Mouse (Mus musculus) ES-E14 (cell line): ENCODE data around the gene Hnrnpa0. TPM values are rescaled to one million over a fixed set of nuclear protein-coding genes. Genes with fewer than 3 reads are reported as not detected.
"Not testable (repeated sequence)": the region's sequence is repeated elsewhere in the genome, so short reads cannot be mapped to it uniquely, and the experiment has no call there.

Source experiments
- DNase-seq: peaks from one replicate; pipeline ENCODE4 v3.0.0-alpha.2; 2013; ENCODE audit warnings: low read depth, low spot score
- H3K27ac ChIP-seq: 2 replicates; pipeline ENCODE4 v1.5.1; 2012; ENCODE audit warnings: low read depth, mild to moderate bottlenecking, low read length, moderate library complexity, mixed read lengths; ENCODE audit not compliant: poor library complexity, insufficient read depth, severe bottlenecking
- H3K36me3 ChIP-seq: 2 replicates; pipeline ENCODE4 v1.6.1; 2012; ENCODE audit warnings: mild to moderate bottlenecking, low read length, moderate library complexity, mixed read lengths; ENCODE audit not compliant: control insufficient read depth, poor library complexity, insufficient read depth, severe bottlenecking
- H3K4me1 ChIP-seq, 2 experiments: fragments of 150-350 bp in 1 of 2; sonication (generic) in 1 of 2; 2 replicates each; pipeline ENCODE4 v1.6.1; 2012; ENCODE audit warnings: low read length in 2 of 2, mild to moderate bottlenecking in 1 of 2, mixed read lengths in 1 of 2; ENCODE audit not compliant: control insufficient read depth in 2 of 2, insufficient read depth in 2 of 2, poor library complexity in 1 of 2
- H3K4me3 ChIP-seq, 2 experiments: fragments of 150-350 bp in 1 of 2; sonication (generic) in 1 of 2; 2 replicates each; pipeline ENCODE4 v1.5.1; 2012; ENCODE audit warnings: low read length in 2 of 2, low read depth in 1 of 2, mild to moderate bottlenecking in 1 of 2, mixed read lengths in 1 of 2; ENCODE audit not compliant: insufficient read depth in 1 of 2, poor library complexity in 1 of 2, severe bottlenecking in 1 of 2
- H3K9ac ChIP-seq: 2 replicates; pipeline ENCODE4 v1.6.1; 2012; ENCODE audit warnings: low read depth, mild to moderate bottlenecking, low read length, mixed read lengths; ENCODE audit not compliant: poor library complexity, insufficient read depth, severe bottlenecking
- H3K9me3 ChIP-seq: fragments of 150-350 bp; sonication (generic); 2 replicates; pipeline ENCODE4 v1.6.1; 2012; ENCODE audit warnings: low read depth, mild to moderate bottlenecking, low read length; ENCODE audit not compliant: control insufficient read depth, insufficient read depth
- CHD2 ChIP-seq: IDR thresholded peaks from 2 replicates; pipeline ENCODE4 v1.6.1; 2014; ENCODE audit warnings: mild to moderate bottlenecking, low read depth, low read length, inconsistent platforms
- HCFC1 ChIP-seq: IDR thresholded peaks from 2 replicates; pipeline ENCODE4 v1.6.1; 2012; ENCODE audit warnings: low read length, inconsistent platforms, borderline replicate concordance; ENCODE audit not compliant: insufficient read depth
- MAFK ChIP-seq: IDR thresholded peaks from 2 replicates; pipeline ENCODE4 v1.6.1; 2014; ENCODE audit warnings: mild to moderate bottlenecking, low read depth, low read length, inconsistent platforms; ENCODE audit not compliant: insufficient read depth
- ZC3H11A ChIP-seq: IDR thresholded peaks from 2 replicates; pipeline ENCODE4 v1.6.1; 2012; ENCODE audit warnings: low read depth, mild to moderate bottlenecking, inconsistent platforms, low read length, borderline replicate concordance
- ZNF384 ChIP-seq: IDR thresholded peaks from 2 replicates; pipeline ENCODE4 v1.6.1; 2012; ENCODE audit warnings: low read depth, low read length, inconsistent platforms
- in situ Hi-C, 2 experiments: fragments of 600-800 bp; cut with MboI; formaldehyde crosslinking; loops; one replicate each; pipeline ENCODE4 v1.15.1; 2025; ENCODE audit warnings: low sequenced_read_pairs in 2 of 2, inconsistent platforms in 1 of 2; ENCODE audit not compliant: unreplicated experiment in 2 of 2
- total RNA-seq: library from RNA; depleted of rRNA; stranded (reverse); fragments of 300-350 nt; gene quantifications from 2 replicates; pipeline ENCODE4 v1.2.3, GENCODE M21; 2012

Hnrnpa0 gene
- total RNA-seq, 1 experiment = 93.8 TPM

DNA sequence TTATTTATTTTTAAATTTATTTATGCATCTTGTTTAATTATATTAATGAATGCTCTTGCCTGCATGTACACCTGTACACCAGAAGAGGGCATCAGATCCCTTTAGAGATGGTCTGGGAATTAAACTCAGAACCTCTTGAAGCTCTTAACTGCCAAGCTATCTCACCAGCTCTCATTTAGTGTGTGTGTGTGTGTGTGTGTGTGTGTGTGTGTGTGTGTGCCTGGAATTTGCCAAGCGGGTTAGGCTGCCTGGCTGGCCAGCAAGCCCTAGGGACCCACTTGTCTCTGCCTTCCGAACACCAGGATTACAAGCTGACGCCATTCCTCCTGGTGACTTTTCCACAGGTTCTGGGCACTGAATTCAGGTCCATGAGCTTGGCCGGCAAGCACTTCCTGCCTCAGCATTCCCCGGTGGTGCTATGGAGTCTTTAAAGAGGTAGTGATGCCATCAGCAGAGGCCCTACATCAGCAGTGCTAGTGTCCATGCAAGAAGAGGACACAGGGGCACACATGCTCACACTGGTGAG is 20.7 kb upstream of the Hnrnpa0 start:
- H3K9ac ChIP-seq = no peak overlapping the region

DNA sequence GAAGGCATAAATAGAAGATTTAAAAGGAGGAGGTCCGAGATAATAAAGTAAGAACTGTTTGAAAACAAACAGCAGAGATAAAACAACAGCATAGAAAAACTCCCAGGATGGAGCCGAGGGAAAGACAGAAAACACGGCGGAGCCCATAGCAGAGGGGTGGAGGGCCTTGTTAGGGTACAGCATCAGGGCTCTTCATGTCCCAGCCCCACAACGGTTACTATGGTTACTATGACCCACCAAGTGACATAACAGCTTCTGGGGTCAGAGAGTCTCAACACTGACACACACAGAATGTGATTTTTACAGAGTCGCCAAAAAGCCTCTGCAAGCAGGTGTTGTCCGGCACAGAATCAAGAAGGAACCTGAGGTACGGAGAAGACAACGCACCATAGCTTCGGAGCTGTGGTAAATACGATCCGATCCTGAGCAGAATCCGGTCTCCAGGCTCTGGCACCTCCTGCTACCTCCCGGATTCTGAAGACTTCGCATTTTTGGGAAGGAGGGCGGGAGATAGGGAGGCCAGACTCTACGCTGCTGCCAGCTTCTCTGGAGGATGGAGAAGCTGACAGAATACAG is 20.0 kb upstream of the Hnrnpa0 start:
- in situ Hi-C loops = no loop called here
- DNase-seq = no peak
- no peak overlapping the region for H3K27ac ChIP-seq
- peak; percentile 35; the same call in 1 of the 2 replicates for TF ChIP-seq HCFC1
- TF ChIP-seq MAFK = peak; percentile 44; the same call in 1 of the 2 replicates
- TF ChIP-seq CHD2 = no peak
- 0 out of 2 replicates have a peak, but pooled peaks have one; percentile 36 for TF ChIP-seq ZNF384
- no peak for TF ChIP-seq ZC3H11A
- no peaks in the 10 kb centered on the region for H3K9me3 ChIP-seq
- H3K36me3 ChIP-seq = no peaks in the 10 kb centered on the region
- 0 out of 4 replicates have a peak, but pooled peaks cover 0 to 3% of the 10 kb centered on the region in 2 experiments for H3K4me1 ChIP-seq
- H3K4me3 ChIP-seq = peak overlapping the region; percentile 8 to 26; a peak in 3 of 4 replicates
- peak overlapping the region; percentile 35; the same call in 1 of the 2 replicates for H3K9ac ChIP-seq

More for the DNA sequence above, 20.7 kb upstream of the Hnrnpa0 start:
- Histone ChIP-seq H3K4me1 (0 out of 4 replicates have a peak, but pooled peaks cover 0 to 3% of the 10 kb centered on the region in 2 experiments), H3K4me3 (0 out of 4 replicates have a peak overlapping the region, but pooled peaks of 1 of the 2 experiments have one; percentile 8), H3K9me3 (no peaks in the 10 kb centered on the region), H3K36me3 (no peaks in the 10 kb centered on the region), H3K27ac (no peak overlapping the region)
- in situ Hi-C loops = no loop called here
- DNase-seq = no peak
- no peak for TF ChIP-seq ZNF384
- TF ChIP-seq ZC3H11A = no peak
- TF ChIP-seq CHD2 = no peak
- TF ChIP-seq MAFK = no peak

DNA sequence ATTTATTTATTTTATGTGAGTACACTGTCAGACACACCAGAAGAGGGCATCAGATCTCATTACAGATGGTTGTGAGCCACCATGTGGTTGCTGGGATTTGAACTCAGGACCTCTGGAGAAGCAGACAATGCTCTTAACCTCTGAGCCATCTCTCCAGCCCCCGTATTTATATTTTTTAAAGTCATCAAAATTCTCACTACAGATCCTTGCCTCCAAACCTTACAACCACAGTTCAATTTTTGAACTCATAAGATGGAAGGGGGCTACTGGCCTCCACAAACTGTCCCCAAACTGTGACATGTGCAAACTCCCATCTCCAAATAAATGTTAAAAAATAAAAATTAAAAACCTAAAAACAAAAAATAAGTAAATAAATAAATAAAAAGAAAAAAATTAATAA is 19.4 kb upstream of the Hnrnpa0 start:
- in situ Hi-C loops = no loop called here
- Histone ChIP-seq H3K4me1 (0 out of 4 replicates have a peak, but pooled peaks cover 0 to 3% of the 10 kb centered on the region in 2 experiments), H3K27ac (no peak overlapping the region), H3K4me3 (no peak overlapping the region), H3K9me3 (no peaks in the 10 kb centered on the region), H3K36me3 (no peaks in the 10 kb centered on the region), H3K9ac (no peak overlapping the region)
- DNase-seq = no peak
- no peak for TF ChIP-seq CHD2
- TF ChIP-seq ZNF384 = no peak
- no peak for TF ChIP-seq ZC3H11A
- no peak for TF ChIP-seq HCFC1
- no peak for TF ChIP-seq MAFK

DNA sequence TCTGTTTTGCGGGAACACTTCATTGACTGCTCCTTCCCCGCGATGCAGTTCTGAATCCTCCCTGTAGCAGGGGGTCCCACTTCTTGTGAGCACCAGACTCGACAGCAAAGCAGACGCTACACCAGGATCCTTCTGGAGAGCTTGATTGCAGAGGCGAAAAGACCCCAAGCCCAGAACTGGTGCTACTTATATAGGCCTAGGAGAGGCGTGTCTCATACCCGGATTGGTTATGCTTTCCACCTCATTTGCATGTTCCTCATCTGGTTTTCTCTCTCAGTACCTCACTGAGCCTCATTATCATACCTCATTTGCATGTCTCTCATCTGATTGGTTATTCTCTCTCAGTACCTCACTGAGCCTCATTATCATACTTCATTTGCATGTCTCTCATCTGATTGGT is 18.2 kb upstream of the Hnrnpa0 start:
- H3K27ac ChIP-seq, H3K4me1 ChIP-seq, H3K4me3 ChIP-seq, H3K36me3 ChIP-seq, H3K9ac ChIP-seq, DNase-seq, H3K9me3 ChIP-seq, in situ Hi-C loops: not testable (repeated sequence)
